Comparison of ENCODE assay signal across 27 mouse cellular contexts in the genomic region with DNA sequence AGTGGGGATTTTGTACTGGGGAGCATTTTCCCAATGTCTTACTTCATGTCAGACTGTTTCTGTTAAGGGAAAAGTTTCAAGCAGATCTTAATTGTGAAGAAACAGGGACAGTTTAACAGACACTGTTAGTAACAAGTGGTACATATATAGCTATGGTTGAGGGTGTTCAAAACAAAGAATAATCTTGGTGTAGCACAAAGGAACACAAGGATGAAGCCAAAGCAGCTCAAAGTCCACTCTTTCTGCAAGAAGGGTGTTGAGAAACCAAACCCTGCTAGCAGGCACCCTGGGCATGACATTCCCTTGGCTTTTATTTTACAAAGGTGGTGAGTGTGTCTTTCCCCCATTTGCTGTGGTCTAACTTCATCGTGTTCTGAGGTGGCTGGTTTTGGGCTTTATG. TPM values are rescaled to one million over a fixed set of nuclear protein-coding genes. Genes with fewer than 3 reads are reported as not detected.
A peak's percentile ranks its signal among the peaks of the same experiment; 100 is the strongest.
DNase-seq lines count a peak whose midpoint lies in the region; ATAC-seq lines count a peak whose summit lies in the region.
"Had no signal": no experiment of that assay in that cellular context is flagged by ENCODE, and none has a peak within 500 bp of the region (broad histone marks: within the 10 kb centered on the region; RNA-seq: fewer than 3 reads in every experiment).

No protein-coding gene starts in this region.

- intact Hi-C loops in heart, postnatal 36 days (cut with DNase I) = loop anchor here (5.0 kb wide), 1 partner anchor 394 kb away; no protein-coding TSS in a partner anchor

- no peaks in the 10 kb centered on the region for H3K27me3 ChIP-seq in heart, embryonic 10.5 days (ENCODE audit: insufficient read depth, poor library complexity, severe bottlenecking)
- no peaks in the 10 kb centered on the region for H3K27me3 ChIP-seq in midbrain, embryonic 11.5 days (ENCODE audit: control insufficient read depth, insufficient read depth, low read length)
- no peaks in the 10 kb centered on the region for H3K27me3 ChIP-seq in midbrain, embryonic 15.5 days (replicated peaks)
- H3K27me3 ChIP-seq in hindbrain, embryonic 12.5 days = no peaks in the 10 kb centered on the region
- H3K27me3 ChIP-seq: embryonic facial prominence, embryonic 13.5 days had no signal

- no peak for ATAC-seq in midbrain, embryonic 11.5 days (ENCODE audit: low FRiP score)
- ATAC-seq in midbrain, embryonic 15.5 days (replicated peaks) = no peak
- ATAC-seq in hindbrain, embryonic 12.5 days (ENCODE audit: low FRiP score) = no peak
- ATAC-seq: CD4-positive, CD25-positive, alpha-beta regulatory T cell, adult 4 months; forebrain, embryonic 14.5 days; forebrain, postnatal 0 days; hindbrain, postnatal 0 days; inflammation-experienced regulatory T-cells, adult 6 months had no signal

- H3K9ac ChIP-seq in midbrain, embryonic 11.5 days (ENCODE audit: low read length) = no peak overlapping the region
- H3K9ac ChIP-seq in midbrain, embryonic 15.5 days = no peak overlapping the region
- H3K9ac ChIP-seq in hindbrain, embryonic 12.5 days = no peak overlapping the region
- H3K9ac ChIP-seq: embryonic facial prominence, embryonic 13.5 days; forebrain, postnatal 0 days; hindbrain, embryonic 14.5 days had no signal

- H3K4me3 ChIP-seq in heart, embryonic 10.5 days = no peak overlapping the region
- no peak overlapping the region for H3K4me3 ChIP-seq in midbrain, embryonic 11.5 days (ENCODE audit: low read depth, low read length)
- H3K4me3 ChIP-seq in midbrain, embryonic 15.5 days = no peak overlapping the region
- no peak overlapping the region for H3K4me3 ChIP-seq in macrophage (ENCODE audit: inconsistent target)
- H3K4me3 ChIP-seq in hindbrain, embryonic 12.5 days = no peak overlapping the region
- H3K4me3 ChIP-seq: embryonic facial prominence, embryonic 10.5 days; embryonic facial prominence, embryonic 13.5 days; erythroblast, embryonic 14.5 days; gastrocnemius, adult 2 months; hindbrain, embryonic 10.5 days had no signal

- no peak overlapping the region for H3K4me2 ChIP-seq in midbrain, embryonic 11.5 days
- H3K4me2 ChIP-seq in midbrain, embryonic 15.5 days = no peak overlapping the region
- H3K4me2 ChIP-seq in hindbrain, embryonic 12.5 days (replicated peaks) = no peak overlapping the region
- H3K4me2 ChIP-seq: embryonic facial prominence, embryonic 13.5 days; heart, embryonic 11.5 days; hindbrain, embryonic 14.5 days had no signal

- H3K27ac ChIP-seq in heart, embryonic 10.5 days = no peak overlapping the region
- H3K27ac ChIP-seq in midbrain, embryonic 11.5 days (ENCODE audit: low read depth, low read length) = no peak overlapping the region
- no peak overlapping the region for H3K27ac ChIP-seq in midbrain, embryonic 15.5 days
- H3K27ac ChIP-seq in macrophage = peak overlapping the region; percentile 73
- no peak overlapping the region for H3K27ac ChIP-seq in hindbrain, embryonic 12.5 days
- H3K27ac ChIP-seq: embryonic facial prominence, embryonic 10.5 days; embryonic facial prominence, embryonic 13.5 days; gastrocnemius, adult 2 months; hindbrain, embryonic 10.5 days; hindbrain, embryonic 14.5 days; hindbrain, postnatal 0 days had no signal

- H3K4me1 ChIP-seq in heart, embryonic 10.5 days = peaks cover 23% of the 10 kb centered on the region
- peaks cover 8% of the 10 kb centered on the region for H3K4me1 ChIP-seq in midbrain, embryonic 11.5 days (ENCODE audit: control insufficient read depth, insufficient read depth, low read length)
- peaks cover 17% of the 10 kb centered on the region for H3K4me1 ChIP-seq in midbrain, embryonic 15.5 days
- H3K4me1 ChIP-seq in hindbrain, embryonic 12.5 days = peaks cover 12% of the 10 kb centered on the region; the same call in 1 of the 2 replicates

- H3K9me3 ChIP-seq in heart, embryonic 10.5 days = no peaks in the 10 kb centered on the region
- no peaks in the 10 kb centered on the region for H3K9me3 ChIP-seq in midbrain, embryonic 11.5 days (ENCODE audit: control insufficient read depth, low read length)
- H3K9me3 ChIP-seq in midbrain, embryonic 15.5 days = no peaks in the 10 kb centered on the region
- H3K9me3 ChIP-seq in hindbrain, embryonic 12.5 days (replicated peaks) = no peaks in the 10 kb centered on the region
- H3K9me3 ChIP-seq: embryonic facial prominence, embryonic 10.5 days; embryonic facial prominence, embryonic 13.5 days; hindbrain, embryonic 10.5 days had no signal

- peak; percentile 6 for DNase-seq in heart, embryonic 10.5 days (ENCODE audit: low spot score)
- no peak for DNase-seq in heart, postnatal 36 days
- DNase-seq in midbrain, embryonic 11.5 days (ENCODE audit: low spot score, missing footprints) = peak; percentile 66
- DNase-seq: adrenal gland, adult 2 months; adrenal gland, postnatal 14 days; cerebellum, adult 11-12 months; cerebellum, adult 8-10 months; cerebellum, postnatal 10 days; cerebellum, postnatal 36 days; embryo, embryonic 11 days; forebrain, postnatal 0 days; gastrocnemius, adult 2 months; gastrocnemius, postnatal 14 days; heart, adult 18-20 months had no signal

- H3K79me2 ChIP-seq in macrophage (ENCODE audit: inconsistent target) = peaks cover 72% of the 10 kb centered on the region

- WGBS in heart, embryonic 10.5 days = 86% methylated on average over 1 of the region's 1 CpGs
- WGBS in midbrain, embryonic 11.5 days = 84% methylated on average over 1 of the region's 1 CpGs
- WGBS in midbrain, embryonic 15.5 days = 97% methylated on average over 1 of the region's 1 CpGs
- WGBS in macrophage (ENCODE audit: missing documents) = 89% methylated on average over 1 of the region's 1 CpGs
- 100% methylated on average over 1 of the region's 1 CpGs for WGBS in hindbrain, embryonic 12.5 days

- no peaks in the 10 kb centered on the region for H3K36me3 ChIP-seq in heart, embryonic 10.5 days
- no peaks in the 10 kb centered on the region for H3K36me3 ChIP-seq in midbrain, embryonic 11.5 days (ENCODE audit: control insufficient read depth, insufficient read depth, low read length)
- no peaks in the 10 kb centered on the region for H3K36me3 ChIP-seq in midbrain, embryonic 15.5 days (replicated peaks)
- no peaks in the 10 kb centered on the region for H3K36me3 ChIP-seq in macrophage (ENCODE audit: inconsistent target)
- H3K36me3 ChIP-seq in hindbrain, embryonic 12.5 days = no peaks in the 10 kb centered on the region
- H3K36me3 ChIP-seq: embryonic facial prominence, embryonic 13.5 days; hindbrain, embryonic 10.5 days had no signal

RNA-seq across cellular contexts. Expression of gene Dera, which starts 3.5 kb away (rescaled TPM):
- polyA plus RNA-seq in heart, embryonic 10.5 days (2016; fragmentation: Nextera tagmentation; extraction: Ambion mirVana) = 76.1 and 79.9 TPM in 2 replicates
- total RNA-seq in heart, postnatal 36 days (2021) = 1 to 10 TPM; 6.1 to 6.2 TPM
- 59.9 and 64.0 TPM in 2 replicates for polyA plus RNA-seq in midbrain, embryonic 11.5 days (2014; fragmentation: Nextera tagmentation; extraction: Ambion mirVana)
- 11.1 and 12.3 TPM in 2 replicates for polyA plus RNA-seq in midbrain, embryonic 15.5 days (2015; fragmentation: Nextera tagmentation; extraction: Ambion mirVana)
- 100 to 1,000 TPM in 15 of 26 experiments, 10 to 100 TPM in 11; 46.3 to 166 (median 110) TPM for total RNA-seq in macrophage (2018; cell fraction: chromatin; rRNA removed)
- total RNA-seq in macrophage (2018; cell fraction: cytosol; rRNA removed) = 10 to 100 TPM; 36.7 to 63.7 (median 48.1) TPM
- total RNA-seq in macrophage (2018; cell fraction: nucleus; rRNA removed) = 100 to 1,000 TPM in 1 of 26 experiments, 10 to 100 TPM in 25; 29.0 to 101 (median 49.9) TPM
- polyA plus RNA-seq in macrophage (2018) = 36.4 to 68.9 TPM (median 41.2 TPM) in 3 replicates
- 39.6 and 39.9 TPM in 2 replicates for polyA plus RNA-seq in hindbrain, embryonic 12.5 days (2016; fragmentation: Nextera tagmentation; extraction: Ambion mirVana)

RNA-seq across cellular contexts. Expression of gene Strap, which starts 23.0 kb away (rescaled TPM):
- 154 and 170 TPM in 2 replicates for polyA plus RNA-seq in heart, embryonic 10.5 days (2016; fragmentation: Nextera tagmentation; extraction: Ambion mirVana)
- 10 to 100 TPM; 89.3 to 92.3 TPM for total RNA-seq in heart, postnatal 36 days (2021)
- 259 and 280 TPM in 2 replicates for polyA plus RNA-seq in midbrain, embryonic 11.5 days (2014; fragmentation: Nextera tagmentation; extraction: Ambion mirVana)
- polyA plus RNA-seq in midbrain, embryonic 15.5 days (2015; fragmentation: Nextera tagmentation; extraction: Ambion mirVana) = 150 and 152 TPM in 2 replicates
- total RNA-seq in macrophage (2018; cell fraction: chromatin; rRNA removed) = 10 to 100 TPM; 21.5 to 59.1 (median 32.7) TPM
- total RNA-seq in macrophage (2018; cell fraction: cytosol; rRNA removed) = 10 to 100 TPM; 52.4 to 69.7 (median 61.9) TPM
- 10 to 100 TPM; 19.3 to 57.1 (median 31.0) TPM for total RNA-seq in macrophage (2018; cell fraction: nucleus; rRNA removed)
- polyA plus RNA-seq in macrophage (2018) = 46.3 to 99.6 TPM (median 67.4 TPM) in 3 replicates
- 191 and 198 TPM in 2 replicates for polyA plus RNA-seq in hindbrain, embryonic 12.5 days (2016; fragmentation: Nextera tagmentation; extraction: Ambion mirVana)

Comparison
In these comparisons a context has a peak if more than half of its experiments do, and no peak if none do; other contexts are left out.
1. DNase-seq: peak in heart, embryonic 10.5 days (single experiment) and midbrain, embryonic 11.5 days (single experiment); none in heart, postnatal 36 days (0 of 2).